10 mouse cellular contexts compared by ENCODE assay signal in the genomic region with DNA sequence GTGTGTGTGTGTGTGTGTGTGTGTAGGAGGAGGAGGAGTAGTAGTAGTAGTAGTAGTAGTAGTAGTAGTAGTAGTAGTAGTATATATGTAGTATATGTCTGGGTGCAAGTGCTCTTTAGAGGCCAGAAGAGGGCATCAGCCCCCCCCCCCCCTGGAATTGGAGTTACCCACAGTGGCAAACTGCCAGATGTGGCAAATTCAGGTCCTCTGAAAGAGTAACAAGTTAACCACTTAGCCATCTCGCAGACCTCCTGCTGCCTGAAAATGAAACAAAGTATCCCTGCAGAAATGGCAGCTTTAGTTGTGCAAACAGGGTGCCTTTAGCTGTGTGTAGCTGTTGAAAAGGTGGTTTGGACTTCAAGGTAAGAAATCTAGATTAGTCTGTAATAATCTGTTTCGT. TPM values are rescaled to one million over a fixed set of nuclear protein-coding genes. Genes with fewer than 3 reads are reported as not detected.
DNase-seq lines count a peak whose midpoint lies in the region; ATAC-seq lines count a peak whose summit lies in the region.
"Had no signal": no experiment of that assay in that cellular context is flagged by ENCODE, and none has a peak within 500 bp of the region (broad histone marks: within the 10 kb centered on the region; RNA-seq: fewer than 3 reads in every experiment).

No protein-coding gene starts in this region.

- peaks cover 20% of the 10 kb centered on the region for H3K4me1 ChIP-seq in midbrain, embryonic 12.5 days
- H3K4me1 ChIP-seq in midbrain, embryonic 14.5 days (ENCODE audit: control insufficient read depth, insufficient read depth, low read length), result peaks cover 8% of the 10 kb centered on the region
- 0 out of 2 replicates have a peak, but pooled peaks cover 5% of the 10 kb centered on the region for H3K4me1 ChIP-seq in stomach, embryonic 14.5 days (ENCODE audit: control insufficient read depth, insufficient read depth, low read length)

- no peaks in the 10 kb centered on the region for H3K36me3 ChIP-seq in midbrain, embryonic 12.5 days
- no peaks in the 10 kb centered on the region for H3K36me3 ChIP-seq in midbrain, embryonic 14.5 days (ENCODE audit: control insufficient read depth, insufficient read depth, low read length)
- 0 out of 2 replicates have a peak, but pooled peaks cover 5% of the 10 kb centered on the region for H3K36me3 ChIP-seq in stomach, embryonic 14.5 days (ENCODE audit: control insufficient read depth, insufficient read depth, low read length)

- H3K27ac ChIP-seq in midbrain, embryonic 12.5 days (replicated peaks), result no peak overlapping the region
- no peak overlapping the region for H3K27ac ChIP-seq in midbrain, embryonic 14.5 days (replicated peaks; ENCODE audit: low read depth, low read length)
- H3K27ac ChIP-seq in stomach, embryonic 14.5 days (ENCODE audit: low read length), result peak overlapping the region; percentile 44; the same call in 1 of the 2 replicates

- WGBS in midbrain, embryonic 12.5 days, result 83% methylated on average over 2 of the region's 2 CpGs
- WGBS in midbrain, embryonic 14.5 days, result 75% methylated on average over 2 of the region's 2 CpGs
- 78% methylated on average over 2 of the region's 2 CpGs for WGBS in stomach, embryonic 14.5 days

- peak overlapping the region; percentile 72; the same call in 1 of the 2 replicates for H3K9ac ChIP-seq in midbrain, embryonic 12.5 days (replicated peaks)
- H3K9ac ChIP-seq in midbrain, embryonic 14.5 days (replicated peaks; ENCODE audit: low read length), result no peak overlapping the region
- no peak overlapping the region for H3K9ac ChIP-seq in stomach, embryonic 14.5 days (replicated peaks; ENCODE audit: low read depth, low read length)

- H3K27me3 ChIP-seq in midbrain, embryonic 12.5 days, result peaks cover 6% of the 10 kb centered on the region; the same call in 1 of the 2 replicates
- H3K27me3 ChIP-seq in midbrain, embryonic 14.5 days (ENCODE audit: control insufficient read depth, insufficient read depth, low read length), result no peaks in the 10 kb centered on the region
- no peaks in the 10 kb centered on the region for H3K27me3 ChIP-seq in stomach, embryonic 14.5 days (ENCODE audit: control insufficient read depth, insufficient read depth, low read length)

- no peaks in the 10 kb centered on the region for H3K9me3 ChIP-seq in midbrain, embryonic 12.5 days
- no peaks in the 10 kb centered on the region for H3K9me3 ChIP-seq in midbrain, embryonic 14.5 days (ENCODE audit: control insufficient read depth, low read length)
- no peaks in the 10 kb centered on the region for H3K9me3 ChIP-seq in stomach, embryonic 14.5 days (ENCODE audit: control insufficient read depth, low read depth, low read length)

- peak; percentile 50 for DNase-seq in CD4-positive, CD25-positive, alpha-beta regulatory T cell, adult 2 months (ENCODE audit: low read depth, low spot score)
- DNase-seq in midbrain, embryonic 14.5 days, result no peak
- peak; percentile 69 for DNase-seq in kidney, postnatal 14 days
- DNase-seq in cerebellum, adult 11-12 months, result no peak
- no peak for DNase-seq in gastrocnemius, adult 18-20 months (ENCODE audit: low spot score)
- DNase-seq: cerebellum, adult 9-10 months had no signal

- H3K4me3 ChIP-seq in midbrain, embryonic 12.5 days, result no peak overlapping the region
- no peak overlapping the region for H3K4me3 ChIP-seq in midbrain, embryonic 14.5 days (replicated peaks; ENCODE audit: low read depth, low read length)
- no peak overlapping the region for H3K4me3 ChIP-seq in stomach, embryonic 14.5 days (ENCODE audit: low read depth, low read length)

- ATAC-seq in CD4-positive, CD25-positive, alpha-beta regulatory T cell, adult 4 months, result no peak
- ATAC-seq in midbrain, embryonic 12.5 days (ENCODE audit: low FRiP score, low read depth), result no peak
- no peak for ATAC-seq in midbrain, embryonic 14.5 days (ENCODE audit: low FRiP score, low TSS enrichment)
- no peak for ATAC-seq in stomach, embryonic 14.5 days (ENCODE audit: insufficient number of reproducible peaks, insufficient read depth, low FRiP score, low read depth)

- H3K4me2 ChIP-seq in midbrain, embryonic 12.5 days (replicated peaks), result peak overlapping the region; percentile 57
- H3K4me2 ChIP-seq in midbrain, embryonic 14.5 days (ENCODE audit: low read length), result no peak overlapping the region
- peak overlapping the region; percentile 74; the same call in 1 of the 2 replicates for H3K4me2 ChIP-seq in stomach, embryonic 14.5 days (replicated peaks; ENCODE audit: low read depth, low read length)

RNA-seq across cellular contexts. Expression of a gene that starts 1.8 kb away (rescaled TPM):
- polyA plus RNA-seq in CD4-positive, CD25-positive, alpha-beta regulatory T cell, adult 4 months (2017; shearing (Covaris generic)), result 10 to 100 TPM; 45.5 to 48.1 TPM
- polyA plus RNA-seq in midbrain, embryonic 12.5 days (2016; fragmentation: Nextera tagmentation; extraction: Ambion mirVana), result 73.8 and 75.1 TPM in 2 replicates
- 107 and 115 TPM in 2 replicates for polyA plus RNA-seq in midbrain, embryonic 14.5 days (2014; fragmentation: Nextera tagmentation; extraction: Ambion mirVana)
- 67.0 and 74.9 TPM in 2 replicates for polyA plus RNA-seq in stomach, embryonic 14.5 days (2014; fragmentation: Nextera tagmentation; extraction: Ambion mirVana)
- total RNA-seq in gastrocnemius, adult 18-20 months (2021), result 1 to 10 TPM; 1.4 to 1.6 TPM

RNA-seq across cellular contexts. Expression of a gene that starts 18.0 kb away (rescaled TPM):
- not detected for polyA plus RNA-seq in CD4-positive, CD25-positive, alpha-beta regulatory T cell, adult 4 months (2017; shearing (Covaris generic))
- polyA plus RNA-seq in midbrain, embryonic 12.5 days (2016; fragmentation: Nextera tagmentation; extraction: Ambion mirVana), result 0.75 and 0.88 TPM in 2 replicates
- polyA plus RNA-seq in midbrain, embryonic 14.5 days (2014; fragmentation: Nextera tagmentation; extraction: Ambion mirVana), result 1.7 and 2.4 TPM in 2 replicates
- 0.16 and 0.25 TPM in 2 replicates for polyA plus RNA-seq in stomach, embryonic 14.5 days (2014; fragmentation: Nextera tagmentation; extraction: Ambion mirVana)
- total RNA-seq in gastrocnemius, adult 18-20 months (2021), result under 1 TPM; 0.07 to 0.48 TPM
- polyA plus RNA-seq: C2C12 had no signal

Comparison
In these comparisons a context has a peak if more than half of its experiments do, and no peak if none do; other contexts are left out.
1. DNase-seq: peak in CD4-positive, CD25-positive, alpha-beta regulatory T cell, adult 2 months (single experiment) and kidney, postnatal 14 days (single experiment); none in midbrain, embryonic 14.5 days (single experiment), cerebellum, adult 11-12 months (single experiment) and gastrocnemius, adult 18-20 months (single experiment).